Mouse (Mus musculus) embryo, embryonic 11 days (tissue): Measurements from ENCODE around the gene Lingo2.

Experiments
- DNase-seq: peaks from one replicate; pipeline ENCODE4 v3.0.0-alpha.2; 2015

Lingo2 gene

DNA sequence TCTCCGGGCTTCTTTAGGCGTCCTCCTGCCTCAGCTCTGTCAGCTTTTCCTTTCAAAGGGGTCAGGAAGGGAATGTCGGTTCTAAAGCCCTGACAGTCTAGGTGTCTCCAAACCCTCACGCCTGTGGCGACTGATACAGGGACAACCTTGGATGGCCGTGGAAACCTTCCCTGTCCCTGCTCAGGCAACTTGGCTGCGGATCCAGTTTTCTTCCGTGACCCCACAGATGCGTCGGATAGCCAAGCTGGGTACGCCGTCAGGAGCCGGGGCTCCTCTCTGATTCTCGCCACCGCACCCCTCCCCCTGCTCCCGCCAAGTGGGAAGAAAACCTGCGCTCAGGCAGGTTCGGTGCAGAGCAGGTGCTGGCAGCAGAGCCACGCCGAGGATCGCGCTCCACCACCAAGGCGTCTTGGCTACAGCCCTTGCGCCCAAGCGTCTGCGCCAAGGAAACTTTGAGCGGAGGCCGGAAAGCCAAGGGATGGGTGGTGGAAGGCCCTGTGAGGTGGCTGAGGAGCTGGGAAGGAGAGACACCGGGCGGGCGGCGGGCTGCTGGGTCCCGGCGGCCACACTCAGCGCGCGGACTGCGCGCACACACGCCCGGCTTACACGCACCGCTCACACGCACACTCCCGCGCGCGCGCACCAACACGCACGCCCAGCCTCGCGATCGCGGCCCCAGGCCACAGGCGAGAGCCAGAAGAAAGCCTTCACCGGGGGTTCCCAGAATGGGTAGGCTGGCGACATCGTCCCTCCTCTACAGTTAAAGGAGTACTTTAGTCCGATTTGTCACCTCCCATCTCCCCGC is at the start of gene Lingo2:
TSS of gene Lingo2 (minus strand) at position 598 of the 805 bp plus-strand sequence.
- peak; percentile 60 for DNase-seq

DNA sequence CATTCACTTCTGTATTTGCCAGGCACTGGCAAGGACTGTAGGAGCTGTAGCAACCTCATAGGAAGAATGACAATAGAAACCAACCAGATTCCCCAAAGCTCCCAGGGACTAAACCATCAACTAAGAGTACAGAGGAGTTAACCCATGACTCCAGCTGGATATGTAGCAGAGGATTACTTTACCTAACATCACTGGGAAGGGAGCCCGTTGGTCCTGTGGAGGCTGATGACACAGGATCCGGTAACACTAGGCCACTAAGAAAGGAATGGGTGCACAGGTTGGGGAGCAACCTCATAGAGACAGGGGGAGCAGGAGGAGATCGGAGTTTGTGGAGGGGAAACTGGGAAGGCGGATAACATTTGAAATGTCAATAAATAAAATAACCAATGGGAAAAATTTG is 21.8 kb upstream of the Lingo2 start:
- DNase-seq = no peak

DNA sequence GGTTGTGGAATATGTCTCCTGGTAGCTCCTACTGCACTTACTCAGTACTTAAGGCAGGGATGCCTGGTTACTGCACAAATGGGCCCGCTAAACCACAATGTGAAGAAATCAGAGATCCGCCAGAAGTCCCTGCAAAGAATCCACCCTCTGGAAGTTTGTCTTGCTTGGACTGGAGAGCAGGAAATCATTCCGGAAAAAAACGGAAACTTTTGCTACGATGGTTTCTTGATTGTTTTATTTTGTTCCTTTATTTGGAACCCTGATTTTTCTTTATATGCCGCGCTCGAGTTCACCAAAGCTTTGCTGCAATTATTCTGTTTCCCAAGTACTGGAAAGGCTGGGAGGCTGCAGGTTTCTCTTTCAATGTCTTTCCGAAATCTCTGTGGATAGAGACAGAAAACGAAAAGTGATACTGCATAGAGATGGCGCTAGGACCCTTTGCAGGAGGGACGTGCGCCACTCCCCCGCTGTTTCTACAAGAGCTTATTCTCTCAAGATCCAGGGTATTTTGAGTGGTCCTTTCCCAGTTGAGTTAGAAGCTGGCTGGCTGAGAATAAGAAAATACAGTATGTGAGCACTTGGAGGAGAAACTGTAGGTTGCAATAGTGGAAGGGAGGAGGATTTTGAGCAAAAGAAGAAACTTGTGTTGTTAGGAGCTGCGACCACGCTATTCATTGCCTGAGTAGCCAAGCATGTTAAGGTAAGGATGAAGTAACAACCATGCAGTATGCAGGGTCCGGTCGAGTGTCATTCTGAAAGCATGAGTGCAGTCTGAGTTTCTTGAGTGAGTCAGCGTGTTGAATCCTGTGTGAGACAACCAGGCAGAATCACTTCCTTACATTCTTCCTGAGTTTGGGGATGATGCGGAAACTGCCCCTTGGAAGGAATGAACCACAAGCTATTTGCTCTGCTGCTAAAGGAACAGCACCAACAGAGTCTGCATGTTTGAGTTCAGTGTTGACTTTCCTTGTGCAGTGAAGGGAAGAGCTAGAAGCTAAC is 1.2 kb upstream of the Lingo2 start:
- DNase-seq = peak; percentile 36

- DNase-seq = no peak
Measured at GRCm38 (mm10) chr4:36951955-36952215, 338 bp upstream of the Lingo2 start.

- peak; percentile 23 for DNase-seq
Measured at GRCm38 (mm10) chr4:36950790-36951149, 777 bp downstream of the Lingo2 start.

DNA sequence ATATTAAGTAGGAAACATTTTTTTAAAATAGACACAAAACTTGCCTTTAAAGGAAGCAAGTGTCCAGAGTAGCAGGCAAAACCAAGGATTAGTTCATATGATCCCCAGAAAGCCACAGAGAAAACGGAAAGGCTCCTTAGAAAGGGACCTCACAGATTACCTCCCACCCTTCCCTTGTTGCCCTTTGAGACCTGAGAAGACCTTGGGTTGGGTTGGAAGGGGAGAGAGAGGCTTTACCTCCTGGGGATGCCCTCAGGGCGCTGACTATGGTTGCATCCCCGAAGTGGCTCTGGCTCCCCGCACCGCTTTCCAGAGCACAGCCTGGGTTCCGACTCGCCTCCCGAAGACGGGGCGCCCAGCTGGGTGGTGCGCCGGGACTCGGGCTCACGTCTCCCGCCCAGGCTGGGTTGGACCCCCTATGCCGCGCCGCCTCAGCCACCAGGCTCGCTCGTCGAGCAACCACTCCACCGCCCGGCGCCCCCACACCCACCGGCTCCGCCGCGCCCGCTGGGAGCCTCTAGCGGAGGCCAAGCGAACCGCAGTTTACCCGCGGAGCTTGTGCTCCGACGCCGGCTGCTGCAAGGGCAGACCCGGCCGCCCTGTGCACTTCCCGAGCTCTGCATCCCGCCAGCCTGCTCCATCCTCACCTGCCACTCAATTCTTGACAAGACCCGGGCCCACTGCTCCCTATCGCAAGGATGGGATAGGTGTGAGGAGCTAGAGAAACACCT is 1.4 kb downstream of the Lingo2 start:
- peak; percentile 92 for DNase-seq

DNA sequence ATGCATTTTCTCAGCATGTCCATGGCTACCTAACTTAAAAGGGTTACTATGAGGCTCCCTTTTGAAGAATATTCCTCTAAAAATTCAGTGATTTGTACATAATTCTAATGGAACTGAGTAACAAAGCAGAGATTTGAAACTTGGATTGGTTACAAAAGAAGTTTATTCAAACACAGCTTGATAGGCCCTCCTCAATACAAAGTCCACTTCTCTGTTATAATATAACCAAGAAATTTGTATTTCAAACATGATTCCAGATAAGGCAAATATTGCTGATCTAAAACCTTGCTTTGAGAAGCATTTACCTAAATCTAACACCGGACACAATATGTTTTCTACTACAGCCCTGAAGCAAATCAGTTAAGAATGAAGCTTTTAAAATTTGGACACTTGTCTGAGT is 60.7 kb downstream of the Lingo2 start:
- DNase-seq = no peak

- no peak for DNase-seq
Measured at GRCm38 (mm10) chr4:36890365-36890764, 61.2 kb downstream of the Lingo2 start.

DNA sequence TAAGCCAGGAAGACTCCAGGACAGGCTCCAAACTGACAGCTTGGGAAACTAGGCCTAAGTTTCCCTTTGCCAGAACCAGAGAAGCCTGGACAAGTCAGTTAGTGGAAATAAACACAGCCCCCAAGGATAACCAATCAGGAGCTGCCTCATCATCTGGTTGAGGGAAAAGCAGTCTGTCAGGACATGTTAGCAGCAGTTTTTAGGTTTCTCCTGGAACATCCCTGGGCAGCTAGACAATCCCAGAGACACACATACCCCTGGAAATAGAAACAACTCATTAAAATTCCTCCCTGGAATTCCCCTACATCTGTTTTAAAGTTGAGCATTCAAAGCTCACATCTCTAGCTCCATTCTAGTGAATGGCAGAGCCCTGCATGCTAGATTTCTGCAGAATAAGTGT is 76.8 kb downstream of the Lingo2 start:
- DNase-seq = no peak

DNA sequence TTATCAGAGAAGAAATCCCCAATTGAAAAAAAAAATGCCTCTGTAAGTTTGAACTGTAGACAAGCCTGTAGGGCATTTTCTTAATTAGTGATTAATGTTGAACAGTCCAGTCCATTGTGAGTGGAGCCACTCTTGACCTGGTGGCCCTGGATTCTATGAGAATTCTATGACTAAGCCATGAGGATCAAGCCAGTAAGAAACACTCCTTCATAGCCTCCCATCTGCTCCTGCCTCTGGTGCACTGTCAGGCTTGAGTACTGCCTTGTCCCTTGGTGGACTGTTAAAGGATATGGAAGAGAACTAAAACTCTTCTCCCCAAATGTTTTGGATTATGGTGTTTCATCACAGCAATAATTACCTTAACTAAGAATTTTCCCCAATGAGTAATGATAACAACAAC is 126.6 kb downstream of the Lingo2 start:
- peak; percentile 1 for DNase-seq

DNA sequence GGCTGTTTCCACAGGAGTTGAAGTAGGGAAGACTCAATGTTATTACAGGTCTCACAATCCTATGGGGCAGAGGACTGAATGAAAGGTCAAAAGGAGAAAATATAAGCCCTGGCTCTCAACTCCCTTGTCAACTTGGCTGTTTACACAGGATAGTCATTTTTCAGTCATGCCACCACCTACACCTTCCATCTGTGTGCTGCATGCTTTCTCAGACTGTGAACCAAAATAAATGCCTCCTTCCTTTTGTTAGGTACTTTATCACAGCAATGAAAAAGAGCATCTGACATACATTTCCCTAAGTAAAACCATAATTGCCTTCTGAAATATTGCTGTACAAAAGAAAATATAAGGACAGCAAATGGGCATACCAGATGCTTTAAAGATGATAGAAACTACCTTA is 129.6 kb downstream of the Lingo2 start:
- no peak for DNase-seq

DNA sequence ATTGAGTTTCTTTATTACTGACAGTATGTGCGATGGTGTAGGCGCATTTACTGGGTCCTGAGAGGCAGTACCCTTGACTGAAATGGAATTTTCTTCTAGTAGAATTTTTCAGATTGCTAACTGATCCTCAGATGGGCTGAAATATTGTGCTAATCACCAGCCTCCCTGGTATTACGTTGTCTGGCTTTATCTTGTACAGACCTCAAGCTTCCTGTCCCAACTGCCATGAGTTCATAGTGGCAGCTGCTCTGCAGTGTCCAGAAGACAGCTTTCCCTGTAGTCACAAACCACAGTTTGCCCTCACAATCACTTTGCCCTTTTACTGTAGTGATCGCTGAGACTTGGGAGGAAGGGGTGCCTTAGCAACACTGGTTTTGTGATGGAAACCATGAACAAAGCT is 176.5 kb downstream of the Lingo2 start:
- DNase-seq = no peak

DNA sequence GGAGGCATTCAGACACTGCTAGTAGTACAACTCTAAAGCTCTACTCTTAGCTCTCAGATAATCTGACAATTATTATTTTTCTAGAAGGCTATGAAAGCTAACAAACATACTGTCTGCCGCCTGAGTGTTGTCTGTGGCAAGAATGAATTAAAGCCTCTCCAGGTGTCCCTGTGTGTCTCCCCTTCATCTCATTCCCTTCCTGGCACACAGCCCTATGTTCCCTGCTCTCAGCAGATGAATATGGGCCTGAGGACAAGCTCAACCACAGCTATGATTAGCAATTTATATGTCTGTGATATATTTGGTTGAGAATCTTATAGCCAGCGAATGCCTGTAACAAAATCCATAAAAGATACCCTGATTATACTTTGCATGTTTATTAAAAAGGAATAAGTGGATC is 220.9 kb downstream of the Lingo2 start:
- no peak for DNase-seq

DNA sequence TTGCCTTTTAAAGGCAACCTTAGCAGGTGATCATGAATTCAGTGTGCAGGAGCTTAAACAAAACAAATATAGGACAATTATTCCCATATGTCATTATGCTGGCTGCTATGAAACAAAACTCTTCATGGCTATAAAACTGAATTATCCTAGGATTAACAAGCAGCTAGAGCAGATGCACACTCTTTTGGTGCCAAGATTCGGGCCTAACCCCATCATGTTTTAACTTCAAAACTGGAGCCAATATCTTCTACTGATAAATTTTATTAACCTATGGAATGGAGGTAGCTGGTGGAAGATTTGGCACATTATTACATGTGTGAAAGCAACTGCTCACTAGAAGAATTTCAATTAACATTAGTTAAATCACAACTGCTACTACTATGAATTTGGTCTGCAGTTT is 235.1 kb downstream of the Lingo2 start:
- DNase-seq = no peak

DNA sequence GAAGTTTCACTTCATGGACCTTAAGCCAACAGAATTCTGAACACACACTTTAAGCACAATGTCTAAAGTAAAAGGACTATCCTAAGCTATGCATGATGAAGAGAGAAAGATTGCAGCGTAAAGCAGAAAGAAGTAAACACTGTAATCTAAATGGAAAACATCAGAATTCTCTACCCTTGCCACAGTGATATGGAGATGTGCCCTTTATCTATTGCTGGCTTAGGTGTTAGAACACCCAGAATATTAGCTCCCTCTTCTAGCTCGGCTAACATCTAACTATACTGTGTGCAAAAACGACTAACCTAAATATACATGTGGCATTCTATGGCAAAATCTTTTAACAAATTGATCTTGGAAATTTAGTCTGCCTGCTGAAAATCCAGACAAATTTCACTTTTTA is 252.7 kb downstream of the Lingo2 start:
- no peak for DNase-seq

GRCm38 (mm10) chr4:36696810-36697209 is 254.7 kb downstream of the Lingo2 start:
- DNase-seq = no peak

GRCm38 (mm10) chr4:36659920-36660319 is 291.6 kb downstream of the Lingo2 start:
- no peak for DNase-seq

- DNase-seq = no peak
Measured at GRCm38 (mm10) chr4:36647753-36648152, 303.8 kb downstream of the Lingo2 start.

DNA sequence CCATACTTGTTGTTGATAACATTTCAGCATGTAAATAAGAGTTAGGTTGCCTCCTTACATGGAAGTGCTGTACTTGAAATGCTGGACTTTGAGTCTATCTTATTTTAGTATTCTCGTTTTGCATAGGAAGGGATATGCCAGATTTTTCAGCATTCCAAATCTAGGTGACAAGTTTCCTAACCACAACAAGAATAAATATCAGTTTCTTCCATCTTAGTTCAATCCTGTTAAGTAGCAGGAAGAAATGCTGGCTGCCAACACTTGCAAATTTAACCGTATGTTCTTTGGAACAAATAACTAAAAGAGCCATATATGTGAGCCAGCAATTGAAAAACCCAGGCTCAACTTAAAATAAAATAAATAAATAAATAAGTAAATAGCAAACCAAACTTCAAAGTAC is 315.9 kb downstream of the Lingo2 start:
- DNase-seq = no peak

DNA sequence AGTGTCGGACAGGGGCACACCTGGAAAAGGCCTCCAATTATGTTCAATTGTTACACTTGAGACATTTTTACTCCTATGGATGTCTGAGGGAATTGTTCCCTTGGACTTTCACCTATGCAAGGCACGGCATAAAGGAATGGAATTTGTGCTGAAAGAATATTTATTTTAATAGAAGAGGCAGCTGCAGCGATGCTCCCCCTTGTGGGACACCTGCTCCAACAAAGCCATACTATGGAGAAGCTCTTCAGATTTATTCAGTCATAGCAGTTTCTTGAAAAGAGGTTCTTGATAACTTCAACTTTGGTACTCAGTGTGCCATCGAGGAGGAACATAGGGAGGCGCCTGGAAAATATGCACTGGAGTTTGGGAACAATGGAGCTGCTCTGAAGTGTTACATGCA is 374.7 kb downstream of the Lingo2 start:
- DNase-seq = no peak

DNA sequence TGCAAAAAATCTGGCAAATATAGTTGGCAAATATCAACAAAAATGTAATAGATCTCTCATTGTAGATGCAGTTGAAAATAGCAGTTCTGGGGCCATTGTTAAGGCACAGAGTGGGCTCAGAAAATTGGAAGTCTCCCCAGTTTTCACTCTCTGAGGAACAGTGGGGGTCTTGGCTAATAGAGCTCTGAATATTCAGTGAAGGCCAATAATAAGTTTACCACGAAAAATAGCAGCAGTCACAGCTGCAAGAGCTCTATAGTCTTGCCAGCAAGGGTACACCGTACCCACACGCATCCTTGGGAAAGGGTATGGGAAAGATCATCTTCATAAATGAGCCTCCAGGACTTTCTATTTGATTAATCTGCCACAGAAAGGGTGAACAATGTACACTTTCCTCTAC is 375.3 kb downstream of the Lingo2 start:
- no peak for DNase-seq

- DNase-seq = no peak
Measured at GRCm38 (mm10) chr4:36566544-36566943, 385.0 kb downstream of the Lingo2 start.

- DNase-seq = no peak
Measured at GRCm38 (mm10) chr4:36560997-36561396, 390.6 kb downstream of the Lingo2 start.
